Mouse (Mus musculus) lung, postnatal 36 days (tissue): ENCODE data around the gene Kpna3.
"Not testable (repeated sequence)": the region's sequence is repeated elsewhere in the genome, so short reads cannot be mapped to it uniquely, and the experiment has no call there.

Source experiments
- DNase-seq: peaks from one replicate; pipeline ENCODE4 v3.0.0; 2022; ENCODE audit warnings: mixed read lengths

Gene Kpna3

DNA sequence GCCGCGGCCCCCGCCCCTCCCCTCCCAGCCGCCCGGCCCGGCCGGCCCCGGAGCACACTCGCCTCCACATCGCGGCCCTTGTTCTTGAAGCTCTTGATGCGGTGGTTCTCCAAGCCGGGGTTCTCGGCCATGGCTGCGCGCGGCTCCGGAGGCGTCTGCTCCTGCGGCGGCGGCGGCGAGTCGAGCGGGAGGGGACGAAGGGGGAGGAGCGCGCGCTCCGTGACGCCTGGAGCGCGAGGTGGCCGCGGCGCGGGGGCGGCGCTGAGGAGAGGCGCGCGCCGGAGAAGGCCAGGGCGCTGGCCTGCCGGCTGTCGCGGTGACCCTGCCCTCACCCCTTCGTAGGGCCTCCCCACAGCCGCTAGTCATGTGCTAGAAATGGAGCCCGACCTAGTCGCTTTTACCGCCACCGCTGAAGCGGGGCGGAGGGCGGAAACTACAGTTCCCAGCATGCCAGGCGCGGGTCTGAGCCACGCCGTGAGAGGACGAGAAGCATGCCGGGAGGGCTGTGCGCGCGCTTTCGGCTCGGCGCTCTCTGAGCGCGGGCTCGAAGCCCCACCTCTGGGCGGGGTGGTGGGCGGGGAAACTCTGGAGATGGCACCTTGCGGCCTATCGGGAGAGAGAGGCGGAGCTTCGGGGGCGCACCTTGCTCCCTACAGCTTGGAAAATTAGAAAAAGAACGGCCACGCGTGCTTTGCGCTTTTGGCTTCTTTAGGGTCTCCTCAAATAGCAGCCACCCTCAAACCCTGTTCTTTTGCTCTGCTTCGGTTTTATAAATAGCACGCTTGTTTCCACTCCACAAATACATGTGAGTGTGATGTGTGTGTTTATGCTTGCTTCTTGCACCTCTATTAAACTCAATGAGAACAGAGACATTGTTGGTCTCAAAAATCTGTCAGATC is at the start of gene Kpna3:
Gene Kpna3 (minus strand): TSS at position 214 of the 899 bp plus-strand sequence.
- DNase-seq, result peak; percentile 98

DNA sequence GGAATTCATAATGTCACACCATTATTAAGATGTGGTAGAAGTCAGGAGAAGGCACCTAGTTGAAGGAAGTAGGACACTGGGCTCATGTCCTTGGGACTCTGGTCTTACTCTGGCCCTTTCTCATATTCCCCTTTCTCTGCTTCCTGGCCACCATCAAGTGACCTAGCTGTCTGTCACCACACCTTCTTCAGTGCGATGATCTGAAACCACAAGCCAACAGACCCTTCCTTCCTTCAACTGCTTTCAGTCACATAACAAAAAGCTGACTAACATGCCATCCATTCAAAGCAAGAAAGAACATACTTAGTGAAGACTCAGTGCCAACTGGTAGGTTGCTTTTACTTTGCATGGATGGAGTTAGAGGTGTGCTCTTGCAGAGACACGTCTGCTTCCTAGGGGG is 20.7 kb upstream of the Kpna3 start:
- no peak for DNase-seq

DNA sequence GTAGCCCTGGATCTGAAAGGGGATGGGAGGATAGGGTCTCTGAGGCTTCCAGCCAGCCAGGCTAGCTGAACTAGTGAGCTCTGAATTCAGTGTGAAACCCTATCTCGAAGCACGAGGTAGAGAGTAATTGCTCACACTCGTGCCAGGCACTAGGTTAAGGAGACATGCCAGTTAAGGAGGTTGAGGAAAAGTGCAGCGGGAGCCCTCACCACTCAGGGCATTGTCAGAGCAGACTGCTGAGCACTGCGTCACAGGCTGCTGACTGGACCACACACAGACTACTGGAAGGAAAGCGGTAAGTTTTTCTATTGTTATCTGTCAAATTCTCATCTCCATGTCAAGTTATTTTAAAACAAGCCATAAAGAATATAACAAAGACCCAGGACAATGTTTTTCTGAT is 17.8 kb upstream of the Kpna3 start:
- no peak for DNase-seq

DNA sequence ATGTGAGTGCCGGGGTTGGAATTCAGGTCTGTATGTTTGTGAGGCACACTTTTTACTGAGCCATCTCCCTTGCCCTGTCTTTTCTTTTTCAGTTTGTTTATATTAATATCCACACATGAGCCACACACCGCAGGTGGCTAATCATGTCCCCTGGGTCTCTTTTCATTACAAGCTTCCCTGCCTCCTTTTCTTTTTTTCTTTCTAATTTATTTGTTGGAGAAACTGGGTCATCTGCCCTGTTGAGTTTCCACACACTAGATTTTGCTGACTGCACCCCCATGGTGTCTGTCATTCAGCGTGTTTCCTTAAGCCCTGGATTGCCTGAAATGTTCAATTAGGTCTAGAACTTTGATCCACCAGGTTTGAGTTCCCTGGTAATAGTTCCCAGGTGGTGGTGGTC is 15.9 kb upstream of the Kpna3 start:
- DNase-seq, result no peak

DNA sequence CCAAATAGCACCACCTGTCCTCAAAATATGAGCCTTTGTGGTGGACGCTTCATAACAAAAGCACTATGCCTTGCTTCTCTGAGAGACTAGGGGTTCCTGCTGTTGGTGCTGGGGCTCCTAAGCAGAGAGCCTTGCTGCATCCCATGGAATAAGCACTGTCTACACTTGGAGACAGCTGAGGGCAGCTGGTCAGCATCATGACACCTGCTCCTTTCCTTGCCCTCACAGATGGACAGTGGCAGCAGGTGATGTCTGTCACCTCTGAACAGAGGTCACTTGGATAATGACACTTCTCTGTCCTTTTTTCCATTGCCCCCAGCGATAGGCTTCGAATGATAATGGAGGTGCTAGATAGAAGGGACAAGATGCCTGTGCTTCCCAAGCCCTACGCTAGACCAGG is 13.4 kb upstream of the Kpna3 start:
- DNase-seq, result no peak

DNA sequence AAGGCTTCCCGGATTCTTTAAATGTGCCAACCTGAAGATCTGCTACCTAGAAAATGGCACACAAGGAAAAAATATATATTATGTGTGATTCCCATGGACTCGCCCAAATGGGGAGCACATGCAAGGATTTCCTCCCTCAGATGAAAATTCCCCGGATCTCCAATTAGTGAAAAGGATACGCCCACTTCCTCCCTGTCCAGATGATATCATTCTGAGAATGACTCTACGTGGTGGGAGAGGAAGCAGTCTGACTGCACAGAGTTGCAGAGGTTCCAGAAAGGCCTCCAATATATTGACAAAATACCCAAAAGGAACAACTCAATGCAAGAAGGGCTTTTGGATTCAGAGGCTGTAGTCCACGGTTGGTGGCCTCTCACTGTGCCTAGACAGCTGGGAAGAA is 12.8 kb upstream of the Kpna3 start:
- DNase-seq, result peak; percentile 25

DNA sequence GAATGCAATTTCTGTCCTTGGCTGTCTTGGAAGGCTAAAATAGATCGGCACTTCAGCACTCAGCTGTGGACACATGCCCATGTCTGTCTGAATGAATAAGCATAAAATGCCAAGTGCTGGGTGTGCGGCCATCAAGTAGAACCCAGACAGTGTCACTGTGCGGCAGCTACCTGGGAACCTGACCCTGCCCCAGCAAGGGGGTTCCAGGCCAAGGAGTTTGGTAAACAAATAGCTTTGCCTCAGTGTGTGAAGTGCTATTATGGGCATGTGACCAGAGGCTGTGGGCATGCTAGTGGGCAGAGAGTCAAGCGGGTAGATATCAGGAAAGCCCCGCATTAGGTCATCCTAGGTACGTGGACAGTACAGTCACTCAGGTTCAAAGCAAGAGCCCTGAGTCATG is 8.1 kb upstream of the Kpna3 start:
- DNase-seq, result peak; percentile 7

DNA sequence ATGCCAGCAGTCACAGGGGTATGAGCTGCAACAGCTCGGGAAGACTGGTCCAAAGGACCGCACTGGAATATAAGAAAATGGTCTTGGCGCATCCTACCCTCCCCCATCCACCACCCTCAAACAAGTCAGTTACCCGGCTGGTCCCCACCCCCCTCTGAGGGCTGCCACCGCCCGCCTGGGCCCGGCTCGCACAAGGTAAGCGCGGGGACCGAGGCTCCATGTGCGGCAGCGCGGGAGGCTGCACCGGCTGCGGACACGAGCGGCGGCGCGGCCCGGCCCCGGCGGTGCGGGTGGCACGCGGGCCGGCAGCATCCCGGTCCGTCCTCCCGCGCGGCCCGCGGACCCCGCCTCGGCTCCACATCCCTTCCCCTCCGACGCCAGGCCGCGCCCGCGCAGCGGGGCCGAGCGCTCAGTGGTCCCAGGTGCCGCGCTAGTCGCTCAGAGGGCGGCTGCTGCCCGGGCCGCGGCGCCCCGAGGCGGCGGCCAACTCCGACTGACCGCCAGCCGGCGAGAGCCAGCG is 473 bp downstream of the Kpna3 start:
- DNase-seq, result peak; percentile 46

DNA sequence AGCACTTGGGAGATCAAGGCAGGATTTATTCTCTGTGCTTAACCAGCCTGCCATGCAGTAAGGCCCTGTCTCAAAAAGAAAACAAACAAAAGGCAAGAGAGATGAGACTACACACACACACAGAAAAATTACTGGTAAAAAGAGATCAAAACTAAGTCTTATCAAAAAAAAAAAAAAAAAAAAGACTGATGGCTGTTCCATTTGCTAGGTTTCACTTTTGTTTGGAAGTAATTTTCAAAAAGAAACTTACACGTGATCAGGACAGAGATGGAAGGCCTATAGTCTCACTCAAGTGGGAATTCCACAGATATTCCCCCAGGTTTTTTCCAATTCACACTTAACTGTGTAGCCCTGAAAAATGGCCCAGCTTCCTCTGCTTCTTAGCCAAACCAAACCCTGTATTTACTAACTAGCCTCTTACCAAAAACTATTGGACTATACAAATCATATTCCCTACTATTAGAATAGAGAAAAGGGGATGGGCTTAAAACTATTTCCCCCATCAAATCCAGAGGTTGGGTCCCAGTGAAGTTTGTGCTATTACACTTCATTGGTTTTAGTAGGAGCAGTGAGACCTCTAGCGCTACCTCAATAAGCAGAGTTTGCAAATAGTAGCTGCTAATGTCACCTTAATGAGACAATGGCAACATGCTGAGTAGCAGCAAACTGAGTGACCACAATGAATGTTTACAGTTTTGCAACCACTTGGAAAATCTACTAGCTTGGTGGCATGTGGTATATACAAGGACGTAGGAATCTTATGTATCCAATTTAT is 1.3 kb downstream of the Kpna3 start:
- DNase-seq, result peak; percentile 36

DNA sequence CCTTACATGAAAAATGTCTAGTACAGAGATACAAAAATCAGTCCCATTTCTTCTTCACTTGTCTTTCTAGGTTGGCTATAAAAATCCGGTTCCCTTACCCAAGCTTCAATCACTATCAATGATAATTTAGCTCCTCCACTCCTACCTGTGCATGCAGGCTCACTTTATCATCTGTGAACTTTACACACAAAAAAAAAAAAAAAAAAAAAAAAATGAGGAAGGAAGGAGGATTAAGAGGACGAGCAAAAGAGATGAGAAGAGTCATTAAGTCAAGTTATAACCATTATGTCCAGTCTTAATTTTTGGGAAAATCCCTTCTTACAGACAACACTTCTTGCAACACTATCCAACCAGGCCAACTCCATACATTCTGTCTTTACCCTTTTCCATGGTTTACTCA is 2.8 kb downstream of the Kpna3 start:
- DNase-seq, result no peak

DNA sequence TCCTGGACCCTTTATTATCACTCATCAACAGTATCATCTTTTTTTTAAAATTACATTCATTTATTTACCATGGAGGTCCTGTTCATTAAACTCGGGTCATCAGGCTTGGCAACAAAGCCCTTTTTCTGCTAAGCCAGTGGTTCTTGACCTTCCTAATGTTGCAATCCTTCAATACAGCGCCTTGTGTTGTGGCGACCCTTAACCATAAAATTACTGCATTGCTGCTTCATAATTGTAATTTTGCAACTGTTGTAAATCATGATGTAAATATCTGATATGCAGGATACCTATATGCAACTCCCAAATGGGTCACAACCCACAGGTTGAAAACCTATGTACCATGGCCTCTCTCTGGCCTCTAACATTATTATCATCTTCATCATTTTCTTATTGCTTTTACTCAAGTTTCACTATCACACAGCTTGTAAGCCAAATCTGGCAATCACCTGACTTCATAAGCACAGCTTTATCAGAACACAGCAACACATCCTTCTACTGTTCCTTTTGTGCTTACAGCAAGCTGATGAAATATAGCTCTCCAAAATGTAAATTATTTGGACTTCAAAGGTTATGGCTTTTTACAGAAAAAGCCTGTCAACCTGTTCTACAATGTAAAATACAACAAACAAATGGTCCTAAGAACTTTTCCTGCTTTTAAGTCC is 11.4 kb downstream of the Kpna3 start:
- no peak for DNase-seq

DNA sequence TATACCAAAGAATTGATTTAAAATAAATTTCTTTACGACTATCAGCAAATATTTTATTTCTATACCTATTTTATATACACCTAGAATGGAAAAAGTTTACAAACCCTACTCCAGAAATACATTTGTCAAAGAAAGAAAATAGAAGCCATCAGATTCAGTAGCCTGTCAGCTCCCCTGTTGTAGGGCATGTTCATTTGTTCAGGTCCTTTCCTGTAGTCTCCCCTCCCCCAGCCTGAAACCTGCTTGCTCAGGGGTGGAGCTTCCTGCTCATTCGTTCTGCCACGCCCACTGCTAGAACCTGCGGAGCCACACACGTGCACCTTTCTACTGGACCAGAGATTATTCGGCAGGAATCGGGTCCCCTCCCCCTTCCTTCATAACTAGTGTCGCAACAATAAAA is 12.6 kb downstream of the Kpna3 start:
- DNase-seq, result not testable (repeated sequence)

DNA sequence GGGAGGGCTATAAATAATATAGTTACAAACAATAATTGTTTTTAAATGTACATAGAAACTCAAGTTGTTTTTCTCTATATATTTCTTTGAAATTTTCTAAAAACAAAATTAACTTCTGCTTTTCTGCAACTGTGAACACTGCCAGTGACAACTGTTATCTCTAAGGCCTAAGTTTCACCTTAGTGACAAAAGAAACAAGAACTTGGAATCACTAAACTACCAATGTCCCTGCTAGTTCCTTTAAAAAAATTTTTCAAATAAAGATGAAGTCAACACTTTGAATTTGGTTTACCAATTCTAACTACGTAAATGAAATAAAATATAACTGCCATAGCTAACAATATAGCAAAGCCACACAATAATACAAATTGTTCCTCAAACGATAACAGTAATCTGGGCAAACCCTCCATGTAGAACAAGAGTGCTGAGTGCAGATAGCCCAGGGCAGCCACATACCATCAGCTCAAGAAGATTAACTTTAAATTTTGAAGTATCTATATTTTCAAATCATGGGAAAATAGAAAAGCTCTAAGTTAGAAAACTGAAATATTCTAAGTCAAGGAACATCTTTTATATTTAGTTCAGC is 14.5 kb downstream of the Kpna3 start:
- DNase-seq, result no peak

DNA sequence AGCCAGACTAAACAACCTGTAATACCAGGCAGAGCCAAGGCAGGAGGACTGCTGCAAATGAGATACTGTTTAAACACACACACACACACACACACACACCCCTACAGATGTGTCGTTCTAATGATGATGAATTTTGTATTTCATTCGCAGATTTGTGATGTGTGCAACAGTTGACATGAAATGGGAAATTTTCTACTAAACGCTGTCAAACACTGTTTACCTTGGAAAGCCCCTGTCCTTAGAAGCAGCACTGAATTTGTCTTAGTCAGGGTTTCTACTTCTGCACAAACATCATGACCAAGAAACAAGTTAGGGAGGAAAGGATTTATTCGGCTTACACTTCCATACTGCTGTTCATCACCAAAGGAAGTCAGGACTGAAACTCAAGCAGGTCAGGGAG is 24.0 kb downstream of the Kpna3 start:
- DNase-seq, result no peak

DNA sequence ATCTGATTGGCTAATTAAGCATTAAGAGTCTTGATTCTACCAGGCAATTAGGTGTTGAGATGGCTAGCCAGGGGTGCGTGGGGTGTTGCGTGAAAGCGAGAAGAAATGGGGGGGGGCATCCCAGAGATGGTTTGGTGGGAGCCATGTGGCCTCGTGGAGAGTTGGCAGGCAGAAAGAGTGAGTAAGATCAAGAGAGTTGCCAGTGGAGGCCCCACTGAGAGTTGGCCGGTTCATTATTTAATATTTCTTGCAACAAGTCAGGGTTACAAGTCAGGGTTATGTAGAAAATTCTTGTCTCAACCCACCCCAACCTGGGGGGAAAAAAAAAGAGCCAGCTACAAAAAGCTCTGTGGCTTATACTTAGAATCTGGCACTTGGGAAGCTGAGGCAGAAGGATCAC is 24.4 kb downstream of the Kpna3 start:
- DNase-seq, result no peak

DNA sequence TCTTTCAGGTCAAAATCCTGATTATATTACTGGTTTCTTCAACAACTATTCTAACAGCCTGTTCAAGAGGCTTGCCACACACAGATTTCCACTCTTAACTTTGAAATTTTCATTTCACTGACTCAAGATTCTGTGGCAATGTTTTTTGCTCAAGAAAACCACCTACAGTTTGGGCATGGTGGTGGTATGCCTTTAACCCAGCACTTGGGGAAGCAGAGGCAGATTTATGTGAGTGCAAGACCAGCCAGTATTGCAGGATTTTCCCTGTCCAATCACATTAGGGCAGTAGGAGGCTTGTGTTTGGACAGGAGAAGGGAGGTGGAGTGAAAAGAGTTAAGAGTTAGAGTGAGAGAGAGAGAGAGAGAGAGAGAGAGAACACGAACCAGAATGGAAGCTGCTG is 24.9 kb downstream of the Kpna3 start:
- no peak for DNase-seq

DNA sequence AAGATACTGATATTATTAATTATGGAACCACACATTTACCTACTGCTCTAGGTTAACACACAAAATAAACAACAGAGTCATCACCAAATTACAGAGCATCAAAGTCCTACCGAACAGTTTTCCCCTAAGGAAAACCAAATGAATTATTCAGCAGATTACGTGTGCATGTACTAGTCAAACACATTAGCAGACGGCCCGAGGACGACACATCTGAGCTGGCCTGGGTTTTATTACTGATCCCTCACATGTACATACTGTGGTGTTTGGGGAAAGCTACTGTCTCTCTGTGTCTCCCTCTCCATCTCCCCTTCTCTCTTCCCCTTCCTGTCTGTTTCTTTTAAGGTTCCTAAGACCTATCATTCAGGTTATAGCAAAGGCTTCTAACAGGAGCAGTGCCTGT is 25.5 kb downstream of the Kpna3 start:
- DNase-seq, result no peak

DNA sequence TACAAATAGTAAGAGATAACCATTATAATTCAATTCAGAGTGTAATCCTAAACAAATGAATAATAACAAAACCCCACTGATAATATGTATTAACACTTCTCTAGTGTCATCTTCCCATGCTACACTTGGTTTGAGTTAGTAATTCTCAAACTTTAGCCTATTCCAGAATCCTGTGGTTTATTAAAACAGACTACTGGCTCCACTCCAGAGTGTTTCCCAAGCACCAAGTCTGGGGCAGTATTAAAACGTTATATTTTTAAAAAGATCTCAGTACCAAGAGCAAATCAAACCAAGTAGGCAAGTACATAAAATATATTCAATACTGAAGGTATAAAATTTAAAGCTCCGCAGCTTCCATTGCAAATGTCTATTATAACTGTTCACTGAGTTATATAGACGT is 26.0 kb downstream of the Kpna3 start:
- DNase-seq, result no peak

DNA sequence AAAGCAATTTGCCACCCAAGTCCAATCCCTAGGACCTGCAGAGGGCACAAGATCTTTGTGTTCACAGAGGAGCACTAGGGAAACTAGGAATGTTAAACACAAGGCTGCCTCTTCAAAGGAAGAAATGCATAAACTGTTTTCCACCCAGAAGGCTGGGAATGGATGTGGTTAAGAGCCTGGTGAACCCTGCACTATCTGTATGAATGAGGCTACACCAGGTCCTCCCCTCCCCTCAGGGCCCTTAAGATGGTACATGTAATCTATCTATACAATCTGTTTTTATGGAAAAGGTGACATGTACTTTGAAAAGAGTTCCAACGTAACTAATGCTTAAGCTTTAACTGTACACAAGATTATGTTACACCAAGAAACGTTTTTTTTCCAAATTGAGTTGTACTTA is 29.7 kb downstream of the Kpna3 start:
- DNase-seq, result no peak

DNA sequence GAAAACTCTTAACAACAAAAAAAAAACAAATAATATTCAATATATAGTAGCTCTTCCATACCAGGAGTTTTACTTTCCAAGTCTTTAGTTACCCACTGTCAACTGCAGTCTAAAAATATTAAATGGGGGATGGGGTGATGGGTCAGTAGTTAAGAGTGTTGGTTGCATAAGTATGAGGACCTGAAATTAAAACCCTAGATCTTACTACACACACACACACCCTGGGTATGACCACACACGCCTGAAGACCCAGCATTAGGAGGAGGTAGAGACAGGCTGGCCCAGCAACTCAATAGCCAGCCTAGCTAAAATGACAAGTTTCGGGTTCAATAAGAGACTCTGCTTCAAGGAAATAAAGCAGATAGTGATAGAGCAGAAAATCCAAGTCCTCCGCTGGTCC is 32.6 kb downstream of the Kpna3 start:
- DNase-seq, result no peak

DNA sequence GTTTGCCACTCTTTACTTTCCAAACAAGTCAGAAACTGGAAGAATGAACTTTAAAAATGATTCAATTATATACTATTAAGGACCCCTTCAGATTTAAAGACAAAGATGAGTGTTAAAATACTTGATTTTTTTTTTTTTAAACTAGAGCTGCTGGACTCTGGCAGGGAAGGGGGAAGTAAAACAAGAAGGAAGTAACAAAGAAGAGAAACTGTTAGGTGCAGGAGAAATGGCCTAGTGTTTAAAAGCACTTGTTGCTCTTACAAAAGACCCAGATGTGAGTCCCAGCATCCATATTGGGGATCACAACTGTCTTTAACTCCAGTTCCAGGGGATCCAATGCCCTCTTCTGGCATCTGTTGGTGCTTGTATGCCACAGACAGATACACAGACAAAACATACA is 33.9 kb downstream of the Kpna3 start:
- DNase-seq, result no peak

DNA sequence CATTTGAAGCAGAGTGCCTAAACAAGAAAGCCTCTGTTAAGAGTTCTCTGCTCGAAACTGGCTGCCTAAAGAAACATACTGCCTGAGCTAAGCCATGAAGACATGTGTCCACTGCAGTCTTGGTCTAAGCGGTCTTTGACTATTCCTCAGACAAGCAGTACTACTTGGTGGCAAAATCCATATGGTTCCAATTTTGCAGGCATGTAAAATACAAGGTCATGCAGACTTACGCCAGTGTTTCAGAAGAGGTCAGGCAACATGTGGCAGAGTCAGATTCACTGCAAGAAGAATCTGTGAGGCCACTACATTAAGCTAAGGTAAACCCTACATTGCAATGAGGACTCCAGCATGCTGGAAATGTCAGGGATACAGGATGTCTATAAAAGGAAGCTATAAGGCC is 34.7 kb downstream of the Kpna3 start:
- DNase-seq, result no peak

DNA sequence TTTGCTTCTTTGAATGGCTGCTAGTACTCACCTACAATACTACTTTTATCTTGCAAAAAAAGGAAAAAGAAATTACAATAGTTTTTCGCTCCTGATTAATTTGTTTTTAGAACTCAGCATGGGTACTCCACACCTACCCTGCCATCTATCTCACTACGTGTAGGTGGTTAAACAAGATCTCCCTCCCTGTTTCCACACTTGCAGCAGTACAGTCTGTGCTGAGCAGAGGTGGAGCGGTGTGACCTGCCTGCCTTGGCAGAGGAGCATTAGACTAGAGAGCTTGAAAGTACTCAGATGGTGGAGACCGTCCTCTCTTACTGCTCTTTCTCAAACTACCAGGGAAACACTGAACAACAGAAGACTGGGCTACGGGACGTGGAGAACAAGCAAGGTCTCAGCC is 44.9 kb downstream of the Kpna3 start:
- DNase-seq, result no peak
